Mouse (Mus musculus): ENCODE results near the gene Shld1.
A peak's percentile ranks its signal among the peaks of the same experiment; 100 is the strongest.

Gene Shld1

GRCm38 (mm10) chr2:132723958-132724431 lies 37.3 kb downstream of the Shld1 start:
- DNase-seq (ENCODE audit: low spot score in 2 of 2): no peak

DNA sequence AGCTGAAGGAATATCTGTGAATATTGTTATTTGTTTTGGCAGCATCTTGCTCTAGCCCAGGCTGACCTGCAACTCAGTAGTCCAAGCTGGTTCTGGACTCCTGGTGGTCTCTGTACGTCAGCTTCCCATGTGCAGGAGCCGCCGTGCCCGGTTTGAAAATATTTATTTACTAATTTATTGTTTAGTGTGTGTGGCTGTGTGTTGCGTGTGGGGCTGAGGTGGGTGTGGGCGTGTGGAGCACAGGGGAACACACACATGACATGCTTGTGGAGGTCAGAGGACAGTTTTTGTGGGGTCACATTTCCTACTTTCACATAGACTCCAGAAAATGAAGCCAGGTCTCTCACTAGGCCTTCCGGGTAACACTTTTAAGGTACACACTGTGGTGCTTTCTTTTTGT lies 37.8 kb downstream of the Shld1 start:
- DNase-seq (ENCODE audit: low spot score in 2 of 2): no peak

- no peak for DNase-seq (ENCODE audit: low spot score in 2 of 2)
Measured at GRCm38 (mm10) chr2:132725376-132725905, 38.7 kb downstream of the Shld1 start.

DNA sequence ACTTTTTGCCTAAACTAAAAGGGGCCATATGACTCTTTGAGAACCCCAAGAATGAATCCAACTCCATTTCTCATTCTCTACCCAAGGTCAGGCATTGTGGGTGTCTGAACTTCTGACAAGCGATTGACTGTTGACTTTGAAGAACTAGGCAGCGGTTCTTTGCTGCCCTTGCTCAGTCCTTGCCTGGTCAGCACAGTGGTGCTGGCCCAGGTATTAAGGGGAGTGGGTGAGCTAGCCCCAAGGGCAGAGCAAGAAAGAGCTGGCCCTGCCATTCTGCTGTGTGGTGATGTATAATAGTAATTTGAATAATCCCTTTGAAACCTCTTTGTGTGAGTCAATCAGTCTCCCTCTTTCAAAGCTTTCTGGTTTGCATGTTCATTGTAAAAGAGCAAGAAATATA lies 39.4 kb downstream of the Shld1 start:
- no peak for DNase-seq (ENCODE audit: low spot score in 2 of 2)

DNA sequence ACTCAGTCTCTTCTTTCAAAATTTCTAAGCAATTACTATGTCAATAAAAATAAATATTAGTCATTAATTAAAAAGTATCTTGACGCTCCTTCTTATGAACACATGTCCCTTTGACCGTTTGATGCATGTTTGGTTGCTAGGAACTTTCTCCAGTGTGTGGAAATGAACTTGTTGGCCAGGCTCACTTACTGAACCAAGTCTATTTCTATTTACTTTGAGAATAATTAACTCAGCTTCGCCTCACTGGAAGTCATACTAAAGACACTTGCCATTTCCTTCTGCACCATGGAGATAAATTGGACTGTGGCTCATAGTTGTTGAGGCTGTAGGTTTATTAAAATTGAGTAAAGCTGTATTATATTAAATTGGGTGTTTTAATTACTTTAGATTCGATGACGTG lies 46.2 kb downstream of the Shld1 start:
- no peak for DNase-seq (ENCODE audit: low spot score in 2 of 2)

GRCm38 (mm10) chr2:132733603-132734573 lies 47.2 kb downstream of the Shld1 start:
- DNase-seq (ENCODE audit: low spot score in 2 of 2): no peak

DNA sequence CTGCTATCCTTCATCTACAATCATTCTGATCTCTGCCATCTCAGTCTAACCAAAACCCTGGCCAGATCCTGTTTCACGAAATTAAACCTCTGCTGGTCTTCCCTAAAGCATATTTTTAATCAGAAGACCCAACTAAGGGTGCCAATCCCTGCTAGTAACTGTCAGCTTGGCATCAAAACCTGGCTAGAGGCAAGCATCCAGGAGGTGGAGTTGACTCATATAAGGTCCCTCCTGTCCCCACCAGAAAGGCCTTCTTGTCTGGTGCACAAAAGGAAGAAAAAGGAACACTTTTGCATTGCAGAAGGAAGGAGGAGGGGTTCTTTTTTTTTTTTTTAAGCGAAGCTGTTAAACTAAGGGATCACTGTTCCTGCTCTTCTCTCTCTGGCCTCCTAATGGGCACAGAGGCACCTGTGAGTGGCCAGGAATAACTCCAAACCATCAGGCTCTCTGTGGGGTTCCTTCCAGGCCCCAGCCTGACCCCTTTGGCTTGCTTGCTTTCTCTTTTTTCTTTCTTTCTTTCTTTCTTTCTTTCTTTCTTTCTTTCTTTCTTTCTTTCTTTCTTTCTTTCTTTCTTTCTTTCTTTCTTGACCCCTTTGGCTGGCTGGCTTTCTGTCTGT lies 52.2 kb downstream of the Shld1 start:
- DNase-seq (ENCODE audit: low spot score in 2 of 2): no peak

DNA sequence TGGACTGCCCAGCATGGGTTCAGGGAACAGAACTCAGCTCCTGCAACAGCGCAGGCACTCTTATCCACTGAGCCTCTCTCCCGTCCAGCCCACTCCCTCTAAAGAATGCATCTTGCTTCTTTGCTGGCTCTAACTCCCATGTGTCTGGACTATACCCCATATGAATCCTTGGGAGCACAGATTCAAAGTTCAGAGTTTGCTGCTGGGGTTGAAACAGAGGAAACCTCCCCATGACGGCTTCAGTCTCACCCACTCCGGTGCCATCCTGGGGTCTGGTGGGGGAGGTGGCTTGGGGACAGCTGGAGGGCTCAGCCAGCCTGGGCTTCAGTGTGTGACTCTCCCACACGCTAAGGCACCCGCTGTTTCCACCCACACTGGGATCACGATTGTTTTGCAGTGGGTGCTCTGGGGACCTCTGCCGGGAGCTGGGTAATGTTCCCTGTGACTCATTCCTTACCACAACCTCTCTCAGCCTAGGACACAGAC lies 55.2 kb downstream of the Shld1 start:
- DNase-seq (ENCODE audit: low spot score in 2 of 2): peak; percentile 70 to 75

DNA sequence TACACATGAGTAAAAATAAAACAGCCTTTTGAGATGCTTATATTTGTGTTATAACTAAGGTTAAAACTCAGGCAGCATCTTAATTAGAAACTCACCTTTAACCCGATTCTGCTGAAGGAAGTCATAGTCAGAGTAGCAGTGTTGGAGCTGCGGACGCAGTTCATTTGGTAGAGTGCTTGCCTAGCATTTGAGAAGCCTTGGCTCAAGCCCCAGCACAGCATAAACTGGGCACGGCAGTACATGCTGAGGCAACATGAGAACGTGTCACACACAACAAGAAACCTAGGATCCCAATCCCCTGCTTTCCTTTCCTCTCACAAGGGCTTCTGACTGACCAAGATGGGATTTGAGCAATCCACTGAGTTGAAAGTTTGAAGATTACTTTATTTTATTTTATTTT lies 58.1 kb downstream of the Shld1 start:
- no peak for DNase-seq (ENCODE audit: low spot score in 2 of 2)

DNA sequence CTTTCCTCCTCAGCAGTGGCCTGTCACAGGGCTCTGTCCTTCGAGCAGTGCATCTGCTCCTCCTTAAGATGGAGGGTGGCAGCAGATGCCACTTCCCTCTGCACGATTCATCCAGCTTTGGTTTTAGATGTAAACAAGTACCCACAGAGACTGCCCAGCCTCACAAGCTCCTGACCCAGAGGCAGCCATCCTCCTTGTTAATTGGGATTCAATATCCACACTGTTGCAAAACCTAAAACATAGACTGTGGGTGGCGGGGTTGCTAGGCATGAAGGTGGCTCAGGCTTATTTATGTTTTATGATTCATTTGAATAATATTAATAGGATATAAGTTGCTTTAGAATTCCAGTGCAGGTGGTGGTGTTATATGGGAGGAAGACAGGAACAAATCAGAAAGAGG lies 59.4 kb downstream of the Shld1 start:
- DNase-seq (ENCODE audit: low spot score in 2 of 2): peak in 1 of 2 experiments; percentile 23

- DNase-seq (ENCODE audit: low spot score in 2 of 2): no peak
Measured at GRCm38 (mm10) chr2:132750726-132751125, 64.0 kb downstream of the Shld1 start.

DNA sequence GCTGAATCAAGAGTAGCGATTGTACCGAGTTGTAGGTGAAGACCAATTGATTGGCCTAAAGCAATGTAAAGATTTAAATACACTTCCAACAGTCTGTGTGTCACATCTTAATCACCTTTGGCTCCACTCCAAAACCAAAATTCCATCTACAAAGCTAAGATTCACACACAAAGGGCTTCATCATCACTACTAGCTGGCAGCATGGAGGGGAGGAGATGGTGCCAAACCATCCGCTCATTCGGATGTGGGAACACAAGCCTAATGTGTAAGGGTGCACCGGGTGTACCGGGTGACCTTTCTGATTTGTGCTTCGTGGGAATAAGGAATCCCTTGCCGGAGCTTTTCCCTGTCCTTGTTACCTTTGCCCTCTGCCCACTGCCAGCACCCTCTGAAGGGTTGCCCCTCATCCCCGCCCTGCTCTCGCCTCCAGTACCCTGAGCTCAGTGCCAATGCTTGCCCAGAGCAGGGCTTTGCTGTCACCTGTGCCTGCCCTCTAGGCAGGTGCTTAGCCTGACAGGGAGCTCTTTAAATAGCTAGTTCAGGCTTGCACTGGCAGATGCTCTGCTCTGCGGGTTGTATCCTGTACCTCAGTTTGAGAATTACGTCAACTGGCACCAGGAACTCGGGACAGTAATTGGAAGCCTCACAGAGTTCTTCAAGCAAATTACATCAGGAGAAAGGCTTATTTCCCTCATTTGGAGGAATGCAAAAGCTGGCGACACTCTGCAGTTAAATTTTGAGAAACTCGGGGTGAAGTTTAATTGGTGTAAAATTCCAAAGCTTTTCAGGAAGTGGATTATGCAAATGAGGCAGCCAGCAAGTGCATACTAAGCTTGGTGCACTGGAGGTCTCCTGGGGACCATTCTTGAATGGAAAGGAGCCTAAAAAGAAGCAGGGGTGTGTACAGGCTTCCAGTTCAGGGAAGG lies 64.7 kb downstream of the Shld1 start:
- DNase-seq (ENCODE audit: low spot score in 2 of 2): peak in 1 of 2 experiments; percentile 45

- DNase-seq (ENCODE audit: low spot score in 2 of 2): no peak
Measured at GRCm38 (mm10) chr2:132752398-132752797, 65.7 kb downstream of the Shld1 start.

DNA sequence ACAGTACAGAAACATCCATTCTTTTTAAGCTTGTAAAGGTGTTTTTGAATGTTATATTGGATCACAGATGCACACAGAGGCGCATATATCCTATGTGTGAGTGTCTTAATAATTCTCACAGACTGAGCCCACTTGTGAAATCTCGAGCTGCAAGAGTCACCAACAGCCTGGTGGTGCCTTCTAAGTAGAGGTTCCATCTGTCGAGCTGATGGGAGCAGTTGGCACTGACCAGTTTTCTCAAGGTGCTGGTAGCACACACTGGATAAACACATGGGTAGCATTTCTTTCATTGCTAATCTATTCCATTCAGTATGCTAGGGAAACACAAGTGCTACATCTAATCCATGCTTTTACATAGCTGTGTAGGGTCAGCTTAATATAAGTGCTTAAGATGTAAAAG lies 66.4 kb downstream of the Shld1 start:
- no peak for DNase-seq (ENCODE audit: low spot score in 2 of 2)

DNA sequence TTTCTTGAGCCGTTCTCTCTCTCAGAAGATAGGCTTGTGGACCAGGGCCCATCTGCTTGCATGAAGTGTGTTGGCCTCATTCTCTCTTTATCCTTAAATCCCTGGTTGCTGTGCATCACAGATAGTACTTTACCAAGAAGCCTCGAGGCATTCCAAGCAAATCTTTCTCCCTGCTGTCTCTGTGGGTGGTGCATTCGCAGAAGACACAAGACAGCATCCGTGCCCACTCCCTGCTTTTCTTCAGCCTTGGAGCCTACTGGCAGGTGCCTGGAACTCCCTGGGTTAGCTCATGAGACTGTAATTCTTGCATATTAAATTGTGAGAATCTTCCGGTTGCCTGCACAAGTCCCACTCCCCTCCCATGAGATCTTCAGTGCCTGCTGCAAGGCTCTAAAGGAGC lies 71.2 kb downstream of the Shld1 start:
- peak; percentile 78 to 88 for DNase-seq (ENCODE audit: low spot score in 2 of 2)

DNA sequence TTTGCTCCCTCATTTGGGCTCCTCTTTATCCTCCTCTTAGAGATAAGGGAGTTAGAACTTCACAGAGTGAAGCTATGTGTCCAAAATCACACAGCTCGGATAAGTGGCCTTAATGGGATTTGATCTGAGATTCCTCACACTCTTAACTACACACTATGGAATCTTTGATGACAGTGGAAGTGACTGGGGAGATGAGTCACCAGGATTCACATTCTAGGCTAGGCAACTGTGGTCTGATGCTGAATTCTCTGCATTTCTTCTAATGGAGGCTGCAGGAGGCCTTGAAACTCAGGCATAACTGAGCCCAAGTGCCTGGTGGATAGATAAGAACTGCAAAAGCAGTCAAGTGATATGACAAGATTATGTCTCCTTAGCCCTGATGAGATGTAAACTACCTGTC lies 84.1 kb downstream of the Shld1 start:
- no peak for DNase-seq (ENCODE audit: low spot score in 2 of 2)

GRCm38 (mm10) chr2:132780978-132781377 lies 94.2 kb downstream of the Shld1 start, which contains the start of gene Chgb:
Gene Chgb, plus strand, starts transcription at chr2:132781278.
- DNase-seq (ENCODE audit: low spot score in 2 of 2): no peak

GRCm38 (mm10) chr2:132781439-132782068 lies 94.8 kb downstream of the Shld1 start:
- DNase-seq (ENCODE audit: low spot score in 2 of 2): peak; percentile 86 to 87

GRCm38 (mm10) chr2:132784039-132784438 lies 97.3 kb downstream of the Shld1 start:
- no peak for DNase-seq (ENCODE audit: low spot score in 2 of 2)

DNA sequence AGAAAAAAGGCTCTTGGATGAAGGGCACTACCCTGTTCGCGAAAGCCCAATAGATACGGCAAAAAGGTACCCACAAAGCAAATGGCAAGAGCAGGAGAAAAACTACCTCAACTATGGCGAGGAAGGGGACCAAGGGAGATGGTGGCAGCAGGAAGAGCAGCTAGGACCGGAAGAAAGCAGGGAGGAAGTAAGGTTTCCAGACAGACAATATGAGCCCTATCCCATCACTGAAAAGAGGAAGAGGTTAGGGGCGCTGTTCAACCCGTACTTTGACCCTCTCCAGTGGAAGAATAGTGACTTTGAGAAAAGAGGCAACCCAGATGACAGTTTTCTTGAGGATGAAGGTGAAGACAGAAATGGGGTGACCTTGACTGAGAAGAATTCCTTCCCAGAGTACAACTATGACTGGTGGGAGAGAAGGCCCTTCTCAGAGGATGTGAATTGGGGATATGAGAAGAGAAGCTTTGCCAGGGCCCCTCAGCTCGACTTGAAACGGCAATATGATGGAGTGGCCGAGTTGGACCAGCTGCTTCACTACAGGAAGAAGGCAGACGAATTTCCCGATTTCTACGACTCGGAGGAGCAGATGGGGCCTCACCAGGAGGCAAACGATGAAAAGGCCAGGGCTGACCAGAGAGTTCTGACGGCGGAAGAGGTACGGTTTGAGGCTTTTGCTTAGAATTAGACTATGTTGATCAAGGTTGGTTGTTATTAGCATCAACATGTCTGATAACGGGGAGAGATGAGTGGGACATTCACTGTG lies 106.9 kb downstream of the Shld1 start:
- DNase-seq (ENCODE audit: low spot score in 2 of 2): no peak

All from right cerebral cortex, postnatal 36 days (tissue).